Mouse (Mus musculus) embryonic stem cell, embryonic (primary cell): ENCODE measurements at regions not wholly inside any gene's neighbourhood (a gene's known extent, or its start where the extent isn't known, plus 50 kb on each side); places are given as distances from the start of the nearest gene placed in this dataset.

Experiments used
- CTCF ChIA-PET, 4 experiments: fragments of 300-600 bp in 2 of 4; fragments of 350-600 bp in 2 of 4; sonication (Branson Sonifier 250); formaldehyde crosslinking; loops; one replicate each; lab custom pipeline; 2022; ENCODE audit warnings: inconsistent platforms in 2 of 4; lab: Charles Lee
- POLR2A ChIA-PET, 4 experiments: fragments of 300-600 bp in 2 of 4; fragments of 350-600 bp in 2 of 4; sonication (Branson Sonifier 250); formaldehyde crosslinking; loops; one replicate each; lab custom pipeline; 2022; ENCODE audit warnings: antibody characterized with exemption in 4 of 4, inconsistent platforms in 1 of 4; lab: Charles Lee

GRCm38 (mm10) chr17:10150403-10150689 is 169.3 kb downstream of the Qk start:
- ChIA-PET POLR2A (interaction anchor here in 3 of 4 experiments (0.7 to 1.8 kb wide), 7 partner anchors 11 to 106 kb away, joined by 3 to 17 read pairs (median 4); no protein-coding TSS in a partner anchor), CTCF (interaction anchor here in 1 of 4 experiments (0.7 kb wide), 1 partner anchor 351 kb away, joined by 3 read pairs; no protein-coding TSS in a partner anchor)

- CTCF ChIA-PET: interaction anchor here in 1 of 4 experiments (0.7 kb wide), 1 partner anchor 351 kb away, joined by 3 read pairs; no protein-coding TSS in a partner anchor
- POLR2A ChIA-PET: interaction anchor here in 3 of 4 experiments (0.5 to 1.8 kb wide), 8 partner anchors 11 to 1120 kb away, joined by 3 to 17 read pairs (median 4); no protein-coding TSS in a partner anchor
Observed at GRCm38 (mm10) chr17:10149682-10150402, 169.8 kb downstream of the Qk start.

GRCm38 (mm10) chr17:10147106-10147505 is 172.5 kb downstream of the Qk start:
- POLR2A ChIA-PET: interaction anchor here in 1 of 4 experiments (0.9 kb wide), 1 partner anchor 8 kb away, joined by 3 read pairs; no protein-coding TSS in a partner anchor
- CTCF ChIA-PET: interaction anchor here in 1 of 4 experiments (0.5 kb wide), 1 partner anchor 354 kb away, joined by 3 read pairs; no protein-coding TSS in a partner anchor

GRCm38 (mm10) chr17:10146576-10146975 is 173.1 kb downstream of the Qk start:
- CTCF ChIA-PET: interaction anchor here in 1 of 4 experiments (0.6 kb wide), 1 partner anchor 859 kb away, joined by 4 read pairs; no protein-coding TSS in a partner anchor
- POLR2A ChIA-PET: no interaction called here

- ChIA-PET POLR2A (interaction anchor here in 2 of 4 experiments (0.6 to 1.3 kb wide), 4 partner anchors 9 to 911 kb away, joined by 3 to 4 read pairs (median 3); no protein-coding TSS in a partner anchor), CTCF (interaction anchor here in 2 of 4 experiments (0.7 kb wide), 2 partner anchors 64 to 212 kb away, joined by 3 to 9 read pairs; no protein-coding TSS in a partner anchor)
Observed at GRCm38 (mm10) chr17:10138847-10139246, 180.8 kb downstream of the Qk start.

GRCm38 (mm10) chr17:10138374-10138773 is 181.3 kb downstream of the Qk start:
- ChIA-PET POLR2A (interaction anchor here in 2 of 4 experiments (0.6 to 1.3 kb wide), 3 partner anchors 11 to 910 kb away, joined by 3 to 4 read pairs (median 3); no protein-coding TSS in a partner anchor), CTCF (interaction anchor here in 2 of 4 experiments (0.7 kb wide), 2 partner anchors 64 to 212 kb away, joined by 3 to 9 read pairs; no protein-coding TSS in a partner anchor)

- POLR2A ChIA-PET: no interaction called here
- CTCF ChIA-PET: no interaction called here
Observed at GRCm38 (mm10) chr17:10135111-10135510, 184.5 kb downstream of the Qk start.

- POLR2A ChIA-PET: interaction anchor here in 1 of 4 experiments (0.7 kb wide), 1 partner anchor 9 kb away, joined by 3 read pairs; no protein-coding TSS in a partner anchor
- CTCF ChIA-PET: no interaction called here
Observed at GRCm38 (mm10) chr17:10128591-10128990, 191.1 kb downstream of the Qk start.

GRCm38 (mm10) chr17:10122411-10122810 is 197.2 kb downstream of the Qk start:
- ChIA-PET POLR2A (no interaction called here), CTCF (no interaction called here)

- ChIA-PET POLR2A (no interaction called here), CTCF (no interaction called here)
Observed at GRCm38 (mm10) chr17:10112118-10112517, 207.5 kb downstream of the Qk start.

- CTCF ChIA-PET: no interaction called here
- POLR2A ChIA-PET: interaction anchor here in 1 of 4 experiments (1.5 kb wide), 1 partner anchor 10 kb away, joined by 4 read pairs; no protein-coding TSS in a partner anchor
Observed at GRCm38 (mm10) chr17:10110375-10110675, 209.3 kb downstream of the Qk start.

- ChIA-PET CTCF (no interaction called here), POLR2A (no interaction called here)
Observed at GRCm38 (mm10) chr17:10109511-10110374, 209.9 kb downstream of the Qk start.

GRCm38 (mm10) chr17:10105299-10105698 is 214.4 kb downstream of the Qk start:
- CTCF ChIA-PET: no interaction called here
- POLR2A ChIA-PET: interaction anchor here in 1 of 4 experiments (1.8 kb wide), 1 partner anchor 25 kb away, joined by 7 read pairs; no protein-coding TSS in a partner anchor

- ChIA-PET CTCF (no interaction called here), POLR2A (no interaction called here)
Observed at GRCm38 (mm10) chr17:10098199-10098598, 221.5 kb downstream of the Qk start.

GRCm38 (mm10) chr17:10097691-10098090 is 222.0 kb downstream of the Qk start:
- CTCF ChIA-PET: no interaction called here
- POLR2A ChIA-PET: no interaction called here

- ChIA-PET POLR2A (interaction anchor here in 2 of 4 experiments (1.2 to 1.7 kb wide), 3 partner anchors 14 to 16 kb away, joined by 3 to 5 read pairs (median 4); no protein-coding TSS in a partner anchor), CTCF (interaction anchor here in 1 of 4 experiments (0.6 kb wide), 1 partner anchor 1840 kb away, joined by 3 read pairs; no protein-coding TSS in a partner anchor)
Observed at GRCm38 (mm10) chr17:10095841-10096301, 223.8 kb downstream of the Qk start.

GRCm38 (mm10) chr17:10094108-10094521 is 225.5 kb downstream of the Qk start:
- CTCF ChIA-PET: no interaction called here
- POLR2A ChIA-PET: no interaction called here

GRCm38 (mm10) chr17:10093437-10094107 is 226.1 kb downstream of the Qk start:
- POLR2A ChIA-PET: no interaction called here
- CTCF ChIA-PET: interaction anchor here in 1 of 4 experiments (0.8 kb wide), 1 partner anchor 187 kb away, joined by 3 read pairs; no protein-coding TSS in a partner anchor
